Mouse (Mus musculus) MEL (cell line): ENCODE measurements around the gene Gspt2. TPM values are rescaled to one million over a fixed set of nuclear protein-coding genes. Genes with fewer than 3 reads are reported as not detected.

Experiments
- DNase-seq: peaks from one replicate; pipeline ENCODE4 v3.0.0; 2011; ENCODE audit warnings: low read depth, low spot score
- H3K27ac ChIP-seq: 2 replicates; pipeline ENCODE4 v1.5.1; 2012; ENCODE audit warnings: low read depth, mild to moderate bottlenecking, control low read depth, low read length, moderate library complexity; ENCODE audit not compliant: control insufficient read depth
- H3K27me3 ChIP-seq, 2 experiments: fragments of 150-350 bp in 1 of 2; sonication (generic) in 1 of 2; 2 replicates each; pipeline ENCODE4 v1.6.1; 2012; ENCODE audit warnings: low read length in 2 of 2, mild to moderate bottlenecking in 2 of 2, improper control_type of control experiment in 1 of 2, moderate library complexity in 1 of 2; ENCODE audit not compliant: insufficient read depth in 2 of 2, control insufficient read depth in 1 of 2
- H3K36me3 ChIP-seq, 2 experiments: 2 replicates each; pipeline ENCODE4 v1.6.1; 2012 to 2014; ENCODE audit warnings: low read length in 2 of 2, improper control_type of control experiment in 1 of 2, inconsistent platforms in 1 of 2, mild to moderate bottlenecking in 1 of 2; ENCODE audit not compliant: insufficient read depth in 2 of 2, control insufficient read depth in 1 of 2
- H3K4me1 ChIP-seq, 2 experiments: fragments of 150-350 bp in 1 of 2; sonication (generic) in 1 of 2; 2 replicates each; pipeline ENCODE4 v1.6.1; 2012; ENCODE audit warnings: low read length in 2 of 2, improper control_type of control experiment in 1 of 2, mild to moderate bottlenecking in 1 of 2; ENCODE audit not compliant: insufficient read depth in 2 of 2, control insufficient read depth in 1 of 2
- H3K4me3 ChIP-seq, 2 experiments: fragments of 150-350 bp in 1 of 2; sonication (generic) in 1 of 2; 2 replicates each; pipeline ENCODE4 v1.5.1; 2012; ENCODE audit warnings: low read depth in 2 of 2, low read length in 2 of 2, mild to moderate bottlenecking in 2 of 2, moderate library complexity in 2 of 2, control low read depth in 1 of 2, improper control_type of control experiment in 1 of 2; ENCODE audit not compliant: control insufficient read depth in 1 of 2, insufficient read depth in 1 of 2
- H3K79me2 ChIP-seq: 2 replicates; pipeline ENCODE4 v1.6.1; 2012; ENCODE audit warnings: mild to moderate bottlenecking, low read length, moderate library complexity; ENCODE audit not compliant: control insufficient read depth, poor library complexity, insufficient read depth
- H3K9ac ChIP-seq: 2 replicates; pipeline ENCODE4 v1.6.1; 2012; ENCODE audit warnings: low read depth, mild to moderate bottlenecking, control low read depth, low read length, moderate library complexity; ENCODE audit not compliant: control insufficient read depth, poor library complexity, severe bottlenecking
- H3K9me3 ChIP-seq: fragments of 150-350 bp; sonication (generic); replicated peaks from 2 replicates; pipeline ENCODE4 v1.6.1; 2012; ENCODE audit warnings: mild to moderate bottlenecking, low read length, improper control_type of control experiment, moderate library complexity; ENCODE audit not compliant: insufficient read depth
- BHLHE40 ChIP-seq: IDR thresholded peaks from 2 replicates; pipeline ENCODE4 v1.6.1; 2012; ENCODE audit warnings: low read depth, mild to moderate bottlenecking, inconsistent platforms, low read length, improper control_type of control experiment, borderline replicate concordance
- CTCF ChIP-seq, 3 experiments: IDR thresholded peaks in 2 of 3; conservative IDR thresholded peaks in 1 of 3; 2 replicates each; pipeline ENCODE4 v1.5.1; 2011 to 2012; ENCODE audit warnings: low read length in 3 of 3, low read depth in 2 of 3, mild to moderate bottlenecking in 2 of 3, improper control_type of control experiment in 1 of 3, inconsistent platforms in 1 of 3, mixed read lengths in 1 of 3, moderate library complexity in 1 of 3; ENCODE audit not compliant: control insufficient read depth in 1 of 3, insufficient read depth in 1 of 3, poor library complexity in 1 of 3, severe bottlenecking in 1 of 3
- EP300 ChIP-seq, 2 experiments: IDR thresholded peaks; 2 replicates each; pipeline ENCODE4 v1.6.1; 2011; ENCODE audit warnings: improper control_type of control experiment in 2 of 2, low read length in 2 of 2, low read depth in 1 of 2, mild to moderate bottlenecking in 1 of 2
- ETS1 ChIP-seq: IDR thresholded peaks from 2 replicates; pipeline ENCODE4 v1.6.1; 2012; ENCODE audit warnings: low read depth, mild to moderate bottlenecking, inconsistent platforms, low read length, improper control_type of control experiment, moderate library complexity
- GATA1 ChIP-seq: IDR thresholded peaks from 2 replicates; pipeline ENCODE4 v1.6.1; 2011; ENCODE audit warnings: low read depth, low read length, improper control_type of control experiment
- HCFC1 ChIP-seq: IDR thresholded peaks from 2 replicates; pipeline ENCODE4 v1.6.1; 2012; ENCODE audit warnings: low read depth, mild to moderate bottlenecking, inconsistent platforms, low read length, improper control_type of control experiment, moderate library complexity
- MAX ChIP-seq: IDR thresholded peaks from 2 replicates; pipeline ENCODE4 v1.6.1; 2011; ENCODE audit warnings: low read length, improper control_type of control experiment
- MEF2A ChIP-seq: IDR thresholded peaks from 2 replicates; pipeline ENCODE4 v1.6.1; 2014; ENCODE audit warnings: low read depth, mild to moderate bottlenecking, inconsistent platforms, low read length, improper control_type of control experiment; ENCODE audit not compliant: poor library complexity, insufficient replicate concordance, severe bottlenecking; ENCODE audit errors: extremely low read depth
- MXI1 ChIP-seq: IDR thresholded peaks from 2 replicates; pipeline ENCODE4 v1.6.1; 2011; ENCODE audit warnings: mild to moderate bottlenecking, low read depth, low read length, improper control_type of control experiment
- MYB ChIP-seq: IDR thresholded peaks from 2 replicates; pipeline ENCODE4 v1.6.1; 2011; ENCODE audit warnings: mild to moderate bottlenecking, low read depth, low read length, improper control_type of control experiment
- MYC ChIP-seq: IDR thresholded peaks from 2 replicates; pipeline ENCODE4 v1.6.1; 2011; ENCODE audit warnings: low read depth, mild to moderate bottlenecking, low read length, improper control_type of control experiment, moderate library complexity
- NRF1 ChIP-seq: IDR thresholded peaks from 2 replicates; pipeline ENCODE4 v1.6.1; 2014; ENCODE audit warnings: low read depth, mild to moderate bottlenecking, inconsistent platforms, low read length, improper control_type of control experiment, moderate library complexity; ENCODE audit not compliant: poor library complexity, insufficient read depth, severe bottlenecking
- POLR2AphosphoS5 ChIP-seq: IDR thresholded peaks from 2 replicates; pipeline ENCODE4 v1.6.1; 2012; ENCODE audit warnings: low read depth, borderline replicate concordance, mild to moderate bottlenecking, inconsistent platforms, low read length, moderate library complexity, mixed read lengths
- RCOR1 ChIP-seq: IDR thresholded peaks from 2 replicates; pipeline ENCODE4 v1.6.1; 2012; ENCODE audit warnings: low read depth, mild to moderate bottlenecking, inconsistent platforms, low read length, improper control_type of control experiment
- SIN3A ChIP-seq: IDR thresholded peaks from 2 replicates; pipeline ENCODE4 v1.6.1; 2012; ENCODE audit warnings: low read length, improper control_type of control experiment, inconsistent platforms
- TAL1 ChIP-seq: IDR thresholded peaks from 2 replicates; pipeline ENCODE4 v1.6.1; 2012; ENCODE audit warnings: mild to moderate bottlenecking, inconsistent platforms, low read length, moderate library complexity, mixed read lengths
- TBP ChIP-seq: IDR thresholded peaks from 2 replicates; pipeline ENCODE4 v1.8.0; 2011; ENCODE audit warnings: low read depth, low read length, improper control_type of control experiment
- TCF12 ChIP-seq: IDR thresholded peaks from 2 replicates; pipeline ENCODE4 v1.6.1; 2014; ENCODE audit warnings: low read depth, mild to moderate bottlenecking, inconsistent platforms, low read length, improper control_type of control experiment, moderate library complexity
- USF1 ChIP-seq: IDR thresholded peaks from 2 replicates; pipeline ENCODE4 v1.6.1; 2014; ENCODE audit warnings: low read depth, mild to moderate bottlenecking, inconsistent platforms, low read length, improper control_type of control experiment, moderate library complexity
- ZMIZ1 ChIP-seq: IDR thresholded peaks from 2 replicates; pipeline ENCODE4 v1.6.1; 2012; ENCODE audit warnings: low read depth, mild to moderate bottlenecking, inconsistent platforms, low read length, improper control_type of control experiment, moderate library complexity
- polyA plus RNA-seq, 2 experiments: library from polyadenylated mRNA; stranded (reverse) in 1 of 2; unstranded in 1 of 2; fragments of >175 nt in 1 of 2; fragments of >200 nt in 1 of 2; gene quantifications; 2 replicates each; pipeline versions ENCODE4 v1.2.1 to v1.2.4; 2012; ENCODE audit warnings: low replicate concordance in 2 of 2, low read depth in 1 of 2; ENCODE audit not compliant: insufficient read length in 2 of 2, insufficient read depth in 1 of 2, missing spikeins in 1 of 2
- total RNA-seq: library from RNA; depleted of rRNA; stranded (reverse); fragments of 300-350 nt; gene quantifications from 2 replicates; pipeline ENCODE4 v1.2.3, GENCODE M21; 2012

Gene Gspt2
- total and polyA plus RNA-seq, 3 experiments: not detected

DNA sequence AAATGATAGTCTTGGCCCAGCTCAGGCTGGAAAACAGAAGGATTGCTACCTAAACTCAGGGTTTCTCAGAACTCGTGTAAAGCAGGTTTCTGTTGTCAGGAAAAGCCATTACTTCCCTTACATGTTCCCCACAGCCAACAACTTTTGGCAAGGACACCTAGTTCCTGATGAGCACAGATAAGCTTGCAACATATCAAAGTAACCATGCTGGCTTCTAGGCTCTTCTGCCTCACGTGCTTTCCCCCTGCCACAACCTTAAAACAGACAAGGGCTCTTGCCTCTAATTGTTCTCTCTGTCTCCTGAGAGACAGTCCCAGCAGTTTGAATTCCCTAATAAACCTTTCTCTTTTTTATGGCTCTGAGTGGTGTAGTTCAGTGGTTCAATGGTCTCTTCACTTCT is 21.9 kb downstream of the Gspt2 start:
- peak; percentile 78 for DNase-seq
- H3K4me1 ChIP-seq: peaks cover 5 to 10% of the 10 kb centered on the region in 2 experiments
- peak overlapping the region; percentile 9 to 35; a peak in 1 of 4 replicates for H3K4me3 ChIP-seq
- H3K79me2 ChIP-seq: no peaks in the 10 kb centered on the region
- H3K9me3 ChIP-seq: no peaks in the 10 kb centered on the region
- no peaks in the 10 kb centered on the region for H3K27me3 ChIP-seq
- H3K36me3 ChIP-seq: peaks cover 0 to 9% of the 10 kb centered on the region in 2 experiments; a peak in 2 of 4 replicates
- TF ChIP-seq GATA1 (peak; percentile 74), NRF1 (no peak), ETS1 (peak; percentile 67; the same call in 1 of the 2 replicates), BHLHE40 (peak; percentile 96), MYC (peak; percentile 54; the same call in 1 of the 2 replicates), USF1 (peak; percentile 77), RCOR1 (peak; percentile 44; the same call in 1 of the 2 replicates), MXI1 (peak; percentile 76), ZMIZ1 (no peak), TAL1 (peak; percentile 37), CTCF (IDR thresholded peaks at IDR 0.05 in 2 of 3, conservative IDR thresholded peaks at IDR 0.05 in 1 of 3; ENCODE audit: control insufficient read depth in 1 of 3, insufficient read depth in 1 of 3, low read depth in 2 of 3, low read length in 3 of 3, poor library complexity in 1 of 3, severe bottlenecking in 1 of 3) (no peak), EP300 (IDR thresholded peaks at IDR 0.05; ENCODE audit: low read depth in 1 of 2, low read length in 2 of 2) (peak; percentile 68 to 76), TCF12 (peak; percentile 60), MEF2A (no peak), MAX (peak; percentile 82), POLR2AphosphoS5 (no peak), SIN3A (peak; percentile 28; the same call in 1 of the 2 replicates)
- peak overlapping the region; percentile 84 for H3K27ac ChIP-seq
- H3K9ac ChIP-seq: peak overlapping the region; percentile 47; the same call in 1 of the 2 replicates

DNA sequence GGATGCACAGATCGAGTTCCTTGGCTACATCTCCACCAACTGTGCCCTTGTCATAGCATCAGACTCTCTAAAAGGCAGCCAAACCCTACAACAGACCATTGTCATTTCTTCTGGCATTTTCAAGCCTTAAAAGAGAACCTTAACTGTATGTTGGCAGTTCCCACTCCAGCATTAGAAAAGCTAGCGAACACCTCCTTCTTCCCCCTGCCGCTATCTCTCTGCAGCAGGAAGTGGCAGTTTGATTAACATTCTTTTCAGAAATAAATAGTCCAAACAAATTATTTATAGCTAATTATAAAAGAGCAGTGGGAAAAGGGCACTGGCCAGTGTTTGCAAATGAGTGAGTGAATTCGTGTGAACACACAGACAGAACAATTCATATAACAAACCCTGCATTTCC is 34.9 kb downstream of the Gspt2 start:
- Histone ChIP-seq H3K4me1 (peaks cover 2 to 4% of the 10 kb centered on the region in 2 experiments; a peak in 3 of 4 replicates), H3K27me3 (no peaks in the 10 kb centered on the region), H3K27ac (peak overlapping the region; percentile 80), H3K9me3 (no peaks in the 10 kb centered on the region), H3K79me2 (no peaks in the 10 kb centered on the region), H3K4me3 (peak overlapping the region; percentile 60 to 71), H3K9ac (peak overlapping the region; percentile 61), H3K36me3 (peaks cover 0 to 9% of the 10 kb centered on the region in 2 experiments; a peak in 2 of 4 replicates)
- TF ChIP-seq MEF2A (no peak), EP300 (IDR thresholded peaks at IDR 0.05; ENCODE audit: low read depth in 1 of 2, low read length in 2 of 2) (peak in 1 of 2 experiments; percentile 64; a peak in 2 of 4 replicates), TBP (0 out of 2 replicates have a peak, but pooled peaks have one; percentile 18), GATA1 (peak; percentile 56), HCFC1 (no peak), MYB (0 out of 2 replicates have a peak, but pooled peaks have one; percentile 34)
- DNase-seq: peak; percentile 54
